In genomic region chr5:139380385-139381248, GRCm38 (mm10) we compare ENCODE assay signal across 8 mouse cellular contexts. TPM values are rescaled to one million over a fixed set of nuclear protein-coding genes. Genes with fewer than 3 reads are reported as not detected.
DNase-seq lines count a peak whose midpoint lies in the region; ATAC-seq and TF ChIP-seq lines count a peak whose summit lies in the region.

No protein-coding gene starts in this region.

- DNase-seq in 3134 (ENCODE audit: extremely low read depth, insufficient read length, low spot score) (peak; percentile 96), liver (peak; percentile 99)
- DNase-seq in heart, embryonic 10.5 days (ENCODE audit: low spot score) = peak; percentile 97
- peak; percentile 56 to 72 for DNase-seq in monocyte, adult 2 months (ENCODE audit: low read depth in 1 of 2, low spot score in 2 of 2)
- peak; percentile 89 to 90 for DNase-seq in spleen, postnatal 14 days (ENCODE audit: low spot score in 2 of 2)

- H3K27ac ChIP-seq in bone marrow macrophage, adult 2 months (ENCODE audit: insufficient read depth, low read depth, low read length) = peak overlapping the region; percentile 98
- no peak overlapping the region for H3K27ac ChIP-seq in embryonic fibroblast, embryonic 13.5 days (ENCODE audit: insufficient read depth, low read length)
- H3K27ac ChIP-seq in heart, embryonic 10.5 days = peak overlapping the region; percentile 91
- H3K27ac ChIP-seq in kidney, embryonic 15.5 days = peak overlapping the region; percentile 93

- no peaks in the 10 kb centered on the region for H3K9me3 ChIP-seq in heart, embryonic 10.5 days
- no peaks in the 10 kb centered on the region for H3K9me3 ChIP-seq in kidney, embryonic 15.5 days (replicated peaks)

- ATAC-seq in kidney, embryonic 15.5 days (replicated peaks; ENCODE audit: low FRiP score) = peak; percentile 87

- no peaks in the 10 kb centered on the region; the same call in 1 of the 2 replicates for H3K36me3 ChIP-seq in heart, embryonic 10.5 days
- H3K36me3 ChIP-seq in kidney, embryonic 15.5 days = no peaks in the 10 kb centered on the region

- H3K27me3 ChIP-seq in heart, embryonic 10.5 days (ENCODE audit: insufficient read depth, poor library complexity, severe bottlenecking) = no peaks in the 10 kb centered on the region
- no peaks in the 10 kb centered on the region for H3K27me3 ChIP-seq in kidney, embryonic 15.5 days

- H3K4me2 ChIP-seq in kidney, embryonic 15.5 days = peak overlapping the region; percentile 93

- peak overlapping the region; percentile 72 for H3K4me3 ChIP-seq in bone marrow macrophage, adult 2 months (ENCODE audit: insufficient read depth, low read length)
- H3K4me3 ChIP-seq in embryonic fibroblast, embryonic 13.5 days (ENCODE audit: insufficient read depth, low read length) = peak overlapping the region; percentile 58
- peak overlapping the region; percentile 82 for H3K4me3 ChIP-seq in heart, embryonic 10.5 days
- peak overlapping the region; percentile 71 for H3K4me3 ChIP-seq in kidney, embryonic 15.5 days (replicated peaks)

- WGBS in heart, embryonic 10.5 days = 2% methylated on average over 73 of the region's 73 CpGs
- 2% methylated on average over 73 of the region's 73 CpGs for WGBS in kidney, embryonic 15.5 days

- peak overlapping the region; percentile 68 for H3K9ac ChIP-seq in kidney, embryonic 15.5 days

- H3K4me1 ChIP-seq in bone marrow macrophage, adult 2 months (ENCODE audit: control insufficient read depth, insufficient read depth, low read length) = peaks cover 60% of the 10 kb centered on the region
- peaks cover 16% of the 10 kb centered on the region for H3K4me1 ChIP-seq in embryonic fibroblast, embryonic 13.5 days (ENCODE audit: control insufficient read depth, insufficient read depth, low read length)
- H3K4me1 ChIP-seq in heart, embryonic 10.5 days = peaks cover 100% of the 10 kb centered on the region
- peaks cover 88% of the 10 kb centered on the region for H3K4me1 ChIP-seq in kidney, embryonic 15.5 days

- TF ChIP-seq POLR2A in bone marrow macrophage, adult 2 months (IDR thresholded peaks at IDR 0.05; ENCODE audit: borderline replicate concordance, low read depth, low read length) = no peak
- TF ChIP-seq POLR2A in embryonic fibroblast, embryonic 13.5 days (IDR thresholded peaks at IDR 0.05; ENCODE audit: low read depth, low read length) = no peak

- no peak for TF ChIP-seq CTCF in bone marrow macrophage, adult 2 months (IDR thresholded peaks at IDR 0.05; ENCODE audit: low read depth, low read length)
- no peak for TF ChIP-seq CTCF in embryonic fibroblast, embryonic 13.5 days (IDR thresholded peaks at IDR 0.05; ENCODE audit: borderline replicate concordance, insufficient read depth, low read length)

RNA-seq across cellular contexts. Expression of gene Gpr146, which starts 3.1 kb away (rescaled TPM):
- polyA plus RNA-seq in bone marrow macrophage, adult 2 months (2012; ENCODE audit: insufficient read depth, insufficient read length, missing spikeins) = 34.5 and 34.7 TPM in 2 replicates
- polyA plus RNA-seq in embryonic fibroblast, embryonic 13.5 days (2011; ENCODE audit: insufficient read length, low read depth, missing spikeins) = 0.72 and 0.88 TPM in 2 replicates
- 5.6 and 5.7 TPM in 2 replicates for polyA plus RNA-seq in heart, embryonic 10.5 days (2016; fragmentation: Nextera tagmentation; extraction: Ambion mirVana)
- polyA plus RNA-seq in kidney, embryonic 15.5 days (2015; fragmentation: Nextera tagmentation; extraction: Ambion mirVana) = 4.1 and 5.4 TPM in 2 replicates

RNA-seq across cellular contexts. Expression of gene C130050O18Rik, which starts 24.5 kb away (rescaled TPM):
- 13.2 and 14.4 TPM in 2 replicates for polyA plus RNA-seq in bone marrow macrophage, adult 2 months (2012; ENCODE audit: insufficient read depth, insufficient read length, missing spikeins)
- 0.33 TPM in 1 of 2 replicates, not detected in the other for polyA plus RNA-seq in embryonic fibroblast, embryonic 13.5 days (2011; ENCODE audit: insufficient read length, low read depth, missing spikeins)
- 0.28 and 0.45 TPM in 2 replicates for polyA plus RNA-seq in heart, embryonic 10.5 days (2016; fragmentation: Nextera tagmentation; extraction: Ambion mirVana)
- polyA plus RNA-seq in kidney, embryonic 15.5 days (2015; fragmentation: Nextera tagmentation; extraction: Ambion mirVana) = 0.60 and 1.2 TPM in 2 replicates

RNA-seq across cellular contexts. Expression of gene Cyp2w1, which starts 28.2 kb away (rescaled TPM):
- polyA plus RNA-seq in bone marrow macrophage, adult 2 months (2012; ENCODE audit: insufficient read depth, insufficient read length, missing spikeins) = not detected in 2 replicates
- polyA plus RNA-seq in embryonic fibroblast, embryonic 13.5 days (2011; ENCODE audit: insufficient read length, low read depth, missing spikeins) = not detected in 2 replicates
- not detected in 2 replicates for polyA plus RNA-seq in heart, embryonic 10.5 days (2016; fragmentation: Nextera tagmentation; extraction: Ambion mirVana)
- polyA plus RNA-seq in kidney, embryonic 15.5 days (2015; fragmentation: Nextera tagmentation; extraction: Ambion mirVana) = 0.16 and 0.60 TPM in 2 replicates

RNA-seq across cellular contexts. Expression of gene Cox19, which starts 29.4 kb away (rescaled TPM):
- polyA plus RNA-seq in bone marrow macrophage, adult 2 months (2012; ENCODE audit: insufficient read depth, insufficient read length, missing spikeins) = 31.4 and 36.1 TPM in 2 replicates
- 46.7 and 52.2 TPM in 2 replicates for polyA plus RNA-seq in embryonic fibroblast, embryonic 13.5 days (2011; ENCODE audit: insufficient read length, low read depth, missing spikeins)
- 76.3 and 93.2 TPM in 2 replicates for polyA plus RNA-seq in heart, embryonic 10.5 days (2016; fragmentation: Nextera tagmentation; extraction: Ambion mirVana)
- polyA plus RNA-seq in kidney, embryonic 15.5 days (2015; fragmentation: Nextera tagmentation; extraction: Ambion mirVana) = 96.2 and 102 TPM in 2 replicates

RNA-seq across cellular contexts. Expression of gene Gper1, which starts 42.3 kb away (rescaled TPM):
- not detected in 2 replicates for polyA plus RNA-seq in bone marrow macrophage, adult 2 months (2012; ENCODE audit: insufficient read depth, insufficient read length, missing spikeins)
- polyA plus RNA-seq in embryonic fibroblast, embryonic 13.5 days (2011; ENCODE audit: insufficient read length, low read depth, missing spikeins) = 2.2 and 7.1 TPM in 2 replicates
- 0.26 and 0.36 TPM in 2 replicates for polyA plus RNA-seq in heart, embryonic 10.5 days (2016; fragmentation: Nextera tagmentation; extraction: Ambion mirVana)
- polyA plus RNA-seq in kidney, embryonic 15.5 days (2015; fragmentation: Nextera tagmentation; extraction: Ambion mirVana) = 5.1 and 5.7 TPM in 2 replicates
